Comparison of ENCODE assay signal across 12 mouse cellular contexts in the genomic region with DNA sequence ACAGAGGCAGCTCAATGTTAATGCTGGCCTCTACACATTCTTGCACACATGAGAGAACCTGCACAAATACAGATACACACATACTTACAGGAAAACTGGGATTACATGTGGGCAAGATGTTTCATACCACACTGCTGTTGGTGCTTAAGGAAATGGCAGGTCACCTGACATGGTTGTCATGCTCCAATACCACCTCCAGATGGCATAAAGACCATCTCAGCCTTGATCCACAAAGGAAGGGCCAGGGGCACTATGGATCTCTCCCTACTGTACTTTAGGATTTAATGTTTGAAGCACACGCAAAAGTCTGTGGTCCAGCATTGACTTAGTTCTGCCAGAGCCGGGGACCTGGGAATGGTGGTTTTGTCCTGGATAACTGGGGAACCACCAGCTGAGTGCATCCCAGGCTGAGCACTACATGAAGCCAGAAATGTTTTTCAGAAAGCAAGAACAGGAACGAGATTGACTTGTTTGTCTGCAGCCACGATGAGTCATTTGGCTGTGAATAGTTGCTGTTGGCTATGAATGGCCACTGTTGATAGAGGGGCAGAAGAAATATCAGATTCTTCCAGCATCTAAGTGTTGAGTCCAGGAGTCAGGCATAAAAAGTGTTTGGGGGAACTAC.
DNase-seq lines count a peak whose midpoint lies in the region; ATAC-seq and TF ChIP-seq lines count a peak whose summit lies in the region.
"Had no signal": no experiment of that assay in that cellular context is flagged by ENCODE, and none has a peak within 500 bp of the region (broad histone marks: within the 10 kb centered on the region; RNA-seq: fewer than 3 reads in every experiment).

No protein-coding gene starts in this region.

- no peak for TF ChIP-seq POLR2A in lung, adult 2 months (IDR thresholded peaks at IDR 0.05; ENCODE audit: borderline replicate concordance, extremely low read depth, low read depth, low read length)
- no peak for TF ChIP-seq POLR2A in myocyte (IDR thresholded peaks at IDR 0.05; ENCODE audit: insufficient read length, low read depth)

- WGBS in heart, embryonic 12.5 days, result 59% methylated on average over 4 of the region's 4 CpGs
- 52% methylated on average over 4 of the region's 4 CpGs for WGBS in lung, embryonic 16.5 days
- WGBS in lung, adult 2 months, result 44% methylated on average over 4 of the region's 4 CpGs
- 64% methylated on average over 4 of the region's 4 CpGs for WGBS in forebrain, embryonic 15.5 days

- no peak for TF ChIP-seq CTCF in lung, adult 2 months (IDR thresholded peaks at IDR 0.05; ENCODE audit: insufficient read depth, low read length)

- H3K9ac ChIP-seq in heart, embryonic 12.5 days, result no peak overlapping the region
- no peak overlapping the region for H3K9ac ChIP-seq in lung, embryonic 16.5 days (ENCODE audit: low read length)
- H3K9ac ChIP-seq in forebrain, embryonic 15.5 days (replicated peaks), result no peak overlapping the region
- H3K9ac ChIP-seq: lung, embryonic 15.5 days; neural tube, embryonic 13.5 days had no signal

- no peak for ATAC-seq in heart, embryonic 12.5 days (ENCODE audit: insufficient number of reproducible peaks, low FRiP score)
- ATAC-seq in lung, embryonic 16.5 days (ENCODE audit: low read depth), result peak; percentile 23; the same call in 1 of the 2 replicates
- ATAC-seq in forebrain, embryonic 15.5 days (replicated peaks), result no peak
- ATAC-seq: intestine, embryonic 16.5 days had no signal

- H3K9me3 ChIP-seq in heart, embryonic 12.5 days (replicated peaks), result 0 out of 2 replicates have a peak, but pooled peaks cover 7% of the 10 kb centered on the region
- H3K9me3 ChIP-seq in lung, embryonic 16.5 days (ENCODE audit: control insufficient read depth, low read length), result no peaks in the 10 kb centered on the region
- no peaks in the 10 kb centered on the region for H3K9me3 ChIP-seq in forebrain, embryonic 15.5 days
- H3K9me3 ChIP-seq: lung, embryonic 15.5 days; neural tube, embryonic 13.5 days had no signal

- H3K4me3 ChIP-seq in heart, embryonic 12.5 days, result no peak overlapping the region
- H3K4me3 ChIP-seq in lung, embryonic 16.5 days (ENCODE audit: low read length), result no peak overlapping the region
- H3K4me3 ChIP-seq in lung, adult 2 months (replicated peaks; ENCODE audit: extremely low read depth, low read depth, low read length), result no peak overlapping the region
- H3K4me3 ChIP-seq in myocyte, result no peak overlapping the region
- no peak overlapping the region for H3K4me3 ChIP-seq in forebrain, embryonic 15.5 days
- H3K4me3 ChIP-seq: lung, embryonic 15.5 days; neural tube, embryonic 13.5 days had no signal

- peak; percentile 46 to 58 for DNase-seq in heart, adult 18-20 months
- DNase-seq in lung, adult 2 months, result no peak
- DNase-seq in cerebellum, postnatal 14 days, result peak; percentile 14 to 27
- no peak for DNase-seq in adrenal gland, postnatal 25 days
- DNase-seq: thymus, postnatal 4 days had no signal

- H3K36me3 ChIP-seq in heart, embryonic 12.5 days, result no peaks in the 10 kb centered on the region
- no peaks in the 10 kb centered on the region for H3K36me3 ChIP-seq in lung, embryonic 16.5 days (ENCODE audit: control insufficient read depth, insufficient read depth, low read length)
- H3K36me3 ChIP-seq in myocyte (ENCODE audit: control insufficient read depth, insufficient read depth), result no peaks in the 10 kb centered on the region
- no peaks in the 10 kb centered on the region for H3K36me3 ChIP-seq in forebrain, embryonic 15.5 days
- H3K36me3 ChIP-seq: lung, embryonic 15.5 days; neural tube, embryonic 13.5 days had no signal

- no peaks in the 10 kb centered on the region for H3K27me3 ChIP-seq in heart, embryonic 12.5 days (replicated peaks)
- H3K27me3 ChIP-seq in lung, embryonic 16.5 days (ENCODE audit: control insufficient read depth, insufficient read depth, low read depth, low read length), result no peaks in the 10 kb centered on the region
- no peaks in the 10 kb centered on the region for H3K27me3 ChIP-seq in myocyte (ENCODE audit: control insufficient read depth, insufficient read depth, insufficient read length)
- no peaks in the 10 kb centered on the region for H3K27me3 ChIP-seq in forebrain, embryonic 15.5 days
- H3K27me3 ChIP-seq: lung, embryonic 15.5 days; neural tube, embryonic 13.5 days had no signal

- H3K4me1 ChIP-seq in heart, embryonic 12.5 days (replicated peaks), result peaks cover 5% of the 10 kb centered on the region; the same call in 1 of the 2 replicates
- H3K4me1 ChIP-seq in lung, embryonic 16.5 days (replicated peaks; ENCODE audit: control insufficient read depth, insufficient read depth, low read length), result no peaks in the 10 kb centered on the region; the same call in 1 of the 2 replicates
- peaks cover 4% of the 10 kb centered on the region; the same call in 1 of the 2 replicates for H3K4me1 ChIP-seq in lung, adult 2 months (ENCODE audit: control insufficient read depth, insufficient read depth, low read length)
- H3K4me1 ChIP-seq in forebrain, embryonic 15.5 days, result peaks cover 16% of the 10 kb centered on the region

- no peaks in the 10 kb centered on the region for H3K79me2 ChIP-seq in myocyte (ENCODE audit: control insufficient read depth, insufficient read depth)

- H3K4me2 ChIP-seq in heart, embryonic 12.5 days, result no peak overlapping the region
- H3K4me2 ChIP-seq in lung, embryonic 16.5 days (ENCODE audit: low read depth, low read length), result no peak overlapping the region
- H3K4me2 ChIP-seq in myocyte (ENCODE audit: low read depth), result no peak overlapping the region
- H3K4me2 ChIP-seq in forebrain, embryonic 15.5 days (replicated peaks), result no peak overlapping the region
- H3K4me2 ChIP-seq: lung, embryonic 15.5 days; neural tube, embryonic 13.5 days had no signal

- no peak overlapping the region for H3ac ChIP-seq in myocyte (ENCODE audit: control insufficient read depth, insufficient read length)

- H3K27ac ChIP-seq in heart, embryonic 12.5 days (ENCODE audit: poor library complexity, severe bottlenecking), result no peak overlapping the region
- no peak overlapping the region for H3K27ac ChIP-seq in lung, embryonic 16.5 days (ENCODE audit: low read length)
- no peak overlapping the region for H3K27ac ChIP-seq in forebrain, embryonic 15.5 days (replicated peaks)
- H3K27ac ChIP-seq: lung, embryonic 15.5 days; neural tube, embryonic 13.5 days had no signal

TF ChIP-seq in myocyte, 11 proteins besides CTCF, POLR2A, EP300 and RAD21:
- TF ChIP-seq USF1 (IDR thresholded peaks at IDR 0.05; ENCODE audit: low read depth) (peak; percentile 4), REST (IDR thresholded peaks at IDR 0.05; ENCODE audit: insufficient read depth, insufficient read length) (no peak)
TF ChIP-seq in myocyte: peak in this region for 1.

Comparison
In these comparisons a context has a peak if more than half of its experiments do, and no peak if none do; other contexts are left out.
1. DNase-seq: peak in heart, adult 18-20 months (2 of 2) and cerebellum, postnatal 14 days (2 of 2); none in lung, adult 2 months (single experiment) and adrenal gland, postnatal 25 days (single experiment).